Mouse (Mus musculus) hematopoietic multipotent progenitor cell, adult 10-12 weeks (in vitro differentiated cells): ENCODE measurements around the gene Prss3. TPM values are rescaled to one million over a fixed set of nuclear protein-coding genes. Genes with fewer than 3 reads are reported as not detected.

Source experiments
- polyA plus RNA-seq: library from polyadenylated mRNA; stranded (reverse); fragments of >175 nt; gene quantifications from 2 replicates; pipeline ENCODE4 v1.2.3, GENCODE M21; 2012; ENCODE audit warnings: low replicate concordance

Gene Prss3
- polyA plus RNA-seq: not detected in 2 replicates

GRCm38 (mm10) chr6:41377578-41377977, at the start of gene Prss3:
TSS of gene Prss3 (minus strand) at chr6:41377678.

DNA sequence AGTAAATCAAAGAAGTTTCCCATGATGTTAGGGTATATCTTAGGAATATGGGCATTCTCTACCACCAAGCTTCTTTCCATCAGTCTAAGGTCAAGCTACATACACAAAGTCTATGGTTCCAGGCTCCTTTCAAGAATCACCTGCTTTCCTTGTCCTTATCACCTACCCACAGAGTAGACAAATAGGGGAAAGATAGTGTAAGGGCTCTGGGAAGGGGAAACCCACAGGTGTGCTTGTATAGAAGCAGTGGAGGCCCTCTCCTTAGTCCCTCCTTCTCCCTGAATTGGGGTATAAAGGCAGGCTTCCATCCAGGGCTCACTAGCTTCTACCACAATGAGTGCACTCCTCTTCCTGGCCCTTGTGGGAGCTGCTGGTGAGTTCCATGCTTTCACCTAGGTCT, 14.6 kb upstream of the Prss3 start, which contains the start of gene Gm5771:
Gene Gm5771, plus strand, starts transcription at position 301 of the 400 bp plus-strand sequence.

DNA sequence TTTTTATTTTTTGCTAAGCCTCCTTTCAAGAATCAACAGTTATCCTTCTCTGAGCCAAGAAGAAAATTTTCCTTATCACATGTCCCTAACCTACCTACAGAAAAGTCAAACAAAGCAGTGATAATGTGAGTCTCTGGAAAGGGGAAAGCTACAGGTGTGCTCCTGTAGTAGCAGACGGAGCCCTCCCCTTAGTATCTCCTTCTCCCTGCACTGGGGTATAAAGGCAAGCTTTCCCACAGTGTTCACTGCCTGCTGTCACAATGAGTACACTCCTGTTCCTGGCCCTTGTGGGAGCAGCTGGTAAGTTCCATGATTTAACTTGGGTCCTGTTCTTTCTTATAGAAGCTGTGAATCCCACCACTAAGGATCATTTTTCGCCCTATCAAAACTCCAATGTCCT, 23.5 kb downstream of the Prss3 start, which contains the start of gene Try10:
Gene Try10, plus strand, starts transcription at position 174 of the 400 bp plus-strand sequence.

Other genes with a start within 250 kb of the Prss3 start
- 0.51 TPM in 1 of 2 replicates, not detected in the other for gene Try4, start 75.4 kb downstream of the Prss3 start, polyA plus RNA-seq
- gene Try5, start 60.8 kb downstream of the Prss3 start, polyA plus RNA-seq: 0.28 TPM in 1 of 2 replicates, not detected in the other
- not detected in 2 replicates for gene Try10, start 23.6 kb downstream of the Prss3 start, polyA plus RNA-seq
- not detected in 2 replicates for gene Gm5771, start 14.7 kb upstream of the Prss3 start, polyA plus RNA-seq
- not detected in 2 replicates for gene Gm10334, start 68.5 kb upstream of the Prss3 start, polyA plus RNA-seq
- gene Prss1, start 81.3 kb upstream of the Prss3 start, polyA plus RNA-seq: not detected in 2 replicates
- 0.86 TPM in 1 of 2 replicates, not detected in the other for gene Prss2, start 144.1 kb upstream of the Prss3 start, polyA plus RNA-seq
- gene Ephb6, start 227.8 kb upstream of the Prss3 start, polyA plus RNA-seq: 12.5 and 32.3 TPM in 2 replicates